Mouse (Mus musculus) intestine, embryonic 16.5 days (tissue): ENCODE measurements around the gene Gm28035. TPM values are rescaled to one million over a fixed set of nuclear protein-coding genes. Genes with fewer than 3 reads are reported as not detected.

Experiments used
- ATAC-seq: fragments of 200-750 bp; cut with Nextera tagmentation; 2 replicates; pipeline ENCODE4 v1.8.0; 2017; ENCODE audit warnings: moderate TSS enrichment, moderate library complexity
- H3K27ac ChIP-seq: fragments of 300-500 bp; sonication (generic); 2 replicates; pipeline ENCODE4 v1.5.1; 2014; ENCODE audit warnings: mild to moderate bottlenecking, low read length
- H3K27me3 ChIP-seq: fragments of 300-500 bp; sonication (generic); replicated peaks from 2 replicates; pipeline ENCODE4 v1.6.1; 2014; ENCODE audit warnings: low read length, control low read depth, mixed read lengths; ENCODE audit not compliant: control insufficient read depth, insufficient read depth
- H3K36me3 ChIP-seq: fragments of 300-500 bp; sonication (generic); 2 replicates; pipeline ENCODE4 v1.6.1; 2014; ENCODE audit warnings: low read length, control low read depth; ENCODE audit not compliant: control insufficient read depth, insufficient read depth
- H3K4me1 ChIP-seq: fragments of 300-500 bp; sonication (generic); 2 replicates; pipeline ENCODE4 v1.6.1; 2014; ENCODE audit warnings: low read length, control low read depth, mixed read lengths; ENCODE audit not compliant: control insufficient read depth, insufficient read depth
- H3K4me2 ChIP-seq: fragments of 300-500 bp; sonication (generic); 2 replicates; pipeline ENCODE4 v1.6.1; 2014; ENCODE audit warnings: low read depth, low read length, control low read depth
- H3K4me3 ChIP-seq: fragments of 300-500 bp; sonication (generic); 2 replicates; pipeline ENCODE4 v1.5.1; 2014; ENCODE audit warnings: mild to moderate bottlenecking, low read length
- H3K9ac ChIP-seq: fragments of 300-500 bp; sonication (generic); 2 replicates; pipeline ENCODE4 v1.6.1; 2014; ENCODE audit warnings: low read depth, low read length
- H3K9me3 ChIP-seq: fragments of 300-500 bp; sonication (generic); 2 replicates; pipeline ENCODE4 v1.6.1; 2016; ENCODE audit warnings: low read length, control low read depth; ENCODE audit not compliant: control insufficient read depth
- WGBS: fragments of 180-500 bp; shearing (Covaris S2); extraction: QIAGEN DNeasy Blood & Tissue Kit; methylation state at CpG from one replicate; pipeline ENCODE4 v1.1.7; 2014; 5-methylcytosine and 5-hydroxymethylcytosine counted together
- polyA plus RNA-seq: library from polyadenylated mRNA; unstranded; fragments of >200 nt; fragmentation: Nextera tagmentation; extraction: Ambion mirVana; gene quantifications from 2 replicates; pipeline ENCODE4 v1.2.1, GENCODE M21; 2015

Gene Gm28035
- polyA plus RNA-seq, 1 experiment from 2014 or later, result 0.11 TPM

- WGBS, result 78% methylated on average over 4 of the region's 4 CpGs
- H3K4me3 ChIP-seq, result no peak overlapping the region
- ATAC-seq, result no peak
- H3K36me3 ChIP-seq, result peaks cover 15% of the 10 kb centered on the region
- peaks cover 33% of the 10 kb centered on the region for H3K4me1 ChIP-seq
- no peaks in the 10 kb centered on the region for H3K27me3 ChIP-seq
- H3K9ac ChIP-seq, result no peak overlapping the region
- no peak overlapping the region for H3K27ac ChIP-seq
- no peak overlapping the region for H3K4me2 ChIP-seq
- H3K9me3 ChIP-seq, result no peaks in the 10 kb centered on the region
Observed at GRCm38 (mm10) chr2:30247681-30248080, 7.3 kb downstream of the Gm28035 start.

- H3K36me3 ChIP-seq, result peaks cover 12% of the 10 kb centered on the region
- no peak overlapping the region for H3K9ac ChIP-seq
- peaks cover 31% of the 10 kb centered on the region for H3K4me1 ChIP-seq
- H3K27ac ChIP-seq, result no peak overlapping the region
- H3K4me2 ChIP-seq, result no peak overlapping the region
- ATAC-seq, result no peak
- H3K9me3 ChIP-seq, result no peaks in the 10 kb centered on the region
- H3K4me3 ChIP-seq, result no peak overlapping the region
- no peaks in the 10 kb centered on the region for H3K27me3 ChIP-seq
- WGBS, result 97% methylated on average over 3 of the region's 3 CpGs
Observed at GRCm38 (mm10) chr2:30249182-30249581, 8.8 kb downstream of the Gm28035 start.

- Histone ChIP-seq H3K4me1 (peaks cover 25% of the 10 kb centered on the region), H3K9ac (no peak overlapping the region), H3K36me3 (peaks cover 13% of the 10 kb centered on the region), H3K4me2 (no peak overlapping the region), H3K27ac (peak overlapping the region; percentile 82), H3K27me3 (no peaks in the 10 kb centered on the region), H3K9me3 (no peaks in the 10 kb centered on the region), H3K4me3 (no peak overlapping the region)
- 86% methylated on average over 10 of the region's 10 CpGs for WGBS
- no peak for ATAC-seq
Observed at GRCm38 (mm10) chr2:30250166-30251128, 10.1 kb downstream of the Gm28035 start.

- Histone ChIP-seq H3K27ac (peak overlapping the region; percentile 82), H3K4me3 (no peak overlapping the region), H3K9ac (peak overlapping the region; percentile 34), H3K4me1 (peaks cover 20% of the 10 kb centered on the region), H3K27me3 (no peaks in the 10 kb centered on the region), H3K4me2 (peak overlapping the region; percentile 23; the same call in 1 of the 2 replicates), H3K9me3 (no peaks in the 10 kb centered on the region), H3K36me3 (peaks cover 21% of the 10 kb centered on the region)
- ATAC-seq, result peak; percentile 93
- WGBS, result 54% methylated on average over 5 of the region's 5 CpGs
Observed at GRCm38 (mm10) chr2:30251417-30252104, 11.2 kb downstream of the Gm28035 start.

GRCm38 (mm10) chr2:30252521-30252920 is 12.2 kb downstream of the Gm28035 start:
- Histone ChIP-seq H3K9ac (peak overlapping the region; percentile 21; the same call in 1 of the 2 replicates), H3K27me3 (no peaks in the 10 kb centered on the region), H3K27ac (peak overlapping the region; percentile 82), H3K4me3 (no peak overlapping the region), H3K36me3 (peaks cover 28% of the 10 kb centered on the region), H3K9me3 (no peaks in the 10 kb centered on the region), H3K4me2 (no peak overlapping the region), H3K4me1 (peaks cover 20% of the 10 kb centered on the region)
- 76% methylated on average over 3 of the region's 3 CpGs for WGBS
- ATAC-seq, result no peak

GRCm38 (mm10) chr2:30253809-30254208 is 13.4 kb downstream of the Gm28035 start:
- no peak overlapping the region for H3K4me2 ChIP-seq
- H3K27ac ChIP-seq, result no peak overlapping the region
- no peak overlapping the region for H3K9ac ChIP-seq
- H3K9me3 ChIP-seq, result no peaks in the 10 kb centered on the region
- H3K4me3 ChIP-seq, result no peak overlapping the region
- H3K4me1 ChIP-seq, result peaks cover 20% of the 10 kb centered on the region
- no peaks in the 10 kb centered on the region for H3K27me3 ChIP-seq
- ATAC-seq, result no peak
- H3K36me3 ChIP-seq, result peaks cover 23% of the 10 kb centered on the region
- WGBS, result 85% methylated on average over 5 of the region's 5 CpGs

- Histone ChIP-seq H3K27ac (no peak overlapping the region), H3K36me3 (peaks cover 23% of the 10 kb centered on the region), H3K4me1 (peaks cover 18% of the 10 kb centered on the region), H3K4me3 (no peak overlapping the region), H3K27me3 (no peaks in the 10 kb centered on the region), H3K4me2 (no peak overlapping the region), H3K9ac (no peak overlapping the region), H3K9me3 (no peaks in the 10 kb centered on the region)
- 96% methylated on average over 42 of the region's 42 CpGs for WGBS
- no peak for ATAC-seq
Observed at GRCm38 (mm10) chr2:30255631-30256395, 15.4 kb downstream of the Gm28035 start.

GRCm38 (mm10) chr2:30256616-30257350 is 16.4 kb downstream of the Gm28035 start:
- Histone ChIP-seq H3K4me3 (no peak overlapping the region), H3K4me2 (no peak overlapping the region), H3K9ac (no peak overlapping the region), H3K27ac (no peak overlapping the region), H3K4me1 (peaks cover 11% of the 10 kb centered on the region), H3K36me3 (peaks cover 23% of the 10 kb centered on the region), H3K9me3 (no peaks in the 10 kb centered on the region), H3K27me3 (no peaks in the 10 kb centered on the region)
- 96% methylated on average over 30 of the region's 30 CpGs for WGBS
- no peak for ATAC-seq
